Mouse (Mus musculus): Measurements from ENCODE around the gene Vmn2r52.
"Not testable (repeated sequence)": the region's sequence is repeated elsewhere in the genome, so short reads cannot be mapped to it uniquely, and the experiment has no call there.

Gene Vmn2r52

DNA sequence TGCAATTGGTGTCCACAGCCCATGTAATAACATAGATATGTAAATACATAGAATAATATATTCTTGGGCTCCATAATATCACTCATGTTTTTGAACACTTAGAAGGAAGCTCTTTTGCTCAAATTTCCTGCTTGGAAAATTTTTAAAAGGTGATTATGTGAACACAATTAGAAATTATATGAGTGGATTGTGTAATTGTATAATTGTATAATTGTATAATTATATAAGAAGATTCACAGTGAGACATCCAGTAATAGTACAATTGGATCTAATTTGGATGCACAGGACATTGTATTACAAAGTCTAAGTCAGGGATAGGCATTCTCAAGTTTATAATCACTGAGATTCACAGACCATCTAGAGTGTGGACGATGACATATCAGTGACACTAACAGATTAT is at the start of gene Vmn2r52:
Gene Vmn2r52, minus strand, starts transcription at position 101 of the 400 bp plus-strand sequence.
- no peak for DNase-seq

DNA sequence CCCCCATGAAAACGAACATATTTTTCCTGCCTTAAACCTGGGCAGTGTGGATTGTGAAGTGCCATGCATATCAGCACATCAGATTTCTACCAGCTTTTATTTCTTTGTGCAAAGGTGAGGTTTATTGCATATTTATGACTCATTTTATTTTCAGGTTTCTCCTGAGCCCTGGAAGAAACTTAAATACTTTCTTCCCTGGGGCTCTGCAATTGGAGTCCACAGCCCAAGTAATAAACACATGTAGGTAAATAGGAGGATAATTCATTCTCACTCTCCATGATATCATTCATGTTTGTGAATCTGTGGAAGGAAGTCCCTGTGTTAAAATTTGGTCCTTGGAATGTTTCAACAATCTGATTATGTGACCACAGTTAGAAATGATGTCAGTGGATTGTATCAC is 70.7 kb downstream of the Vmn2r52 start, which contains the start of gene Vmn2r51:
Gene Vmn2r51, minus strand, starts transcription at position 101 of the 400 bp plus-strand sequence.
- not testable (repeated sequence) for DNase-seq

All from kidney, postnatal 25 days (tissue).